Mouse (Mus musculus): ENCODE measurements at regions not wholly inside any gene's neighbourhood (a gene's known extent, or its start where the extent isn't known, plus 50 kb on each side); places are given as distances from the start of the nearest gene placed in this dataset.

- DNase-seq (ENCODE audit: extremely low spot score in 1 of 2, low spot score in 1 of 2) = no peak
These were observed 64.6 kb upstream of the Zdhhc25 start for GRCm38 (mm10) chr15:88535516-88535915.

GRCm38 (mm10) chr15:88537190-88537589, 62.9 kb upstream of the Zdhhc25 start:
- peak in 1 of 2 experiments; percentile 78 for DNase-seq (ENCODE audit: extremely low spot score in 1 of 2, low spot score in 1 of 2)

- no peak for DNase-seq (ENCODE audit: extremely low spot score in 1 of 2, low spot score in 1 of 2)
These were observed 57.5 kb upstream of the Zdhhc25 start for GRCm38 (mm10) chr15:88542567-88542966.

- no peak for DNase-seq (ENCODE audit: extremely low spot score in 1 of 2, low spot score in 1 of 2)
These were observed 55.9 kb upstream of the Zdhhc25 start for GRCm38 (mm10) chr15:88544216-88544615.

GRCm38 (mm10) chr15:88548261-88548660, 51.8 kb upstream of the Zdhhc25 start:
- DNase-seq (ENCODE audit: extremely low spot score in 1 of 2, low spot score in 1 of 2) = peak in 1 of 2 experiments; percentile 40
